Mouse (Mus musculus): Measurements from ENCODE around the gene Cd38.

Gene Cd38

DNA sequence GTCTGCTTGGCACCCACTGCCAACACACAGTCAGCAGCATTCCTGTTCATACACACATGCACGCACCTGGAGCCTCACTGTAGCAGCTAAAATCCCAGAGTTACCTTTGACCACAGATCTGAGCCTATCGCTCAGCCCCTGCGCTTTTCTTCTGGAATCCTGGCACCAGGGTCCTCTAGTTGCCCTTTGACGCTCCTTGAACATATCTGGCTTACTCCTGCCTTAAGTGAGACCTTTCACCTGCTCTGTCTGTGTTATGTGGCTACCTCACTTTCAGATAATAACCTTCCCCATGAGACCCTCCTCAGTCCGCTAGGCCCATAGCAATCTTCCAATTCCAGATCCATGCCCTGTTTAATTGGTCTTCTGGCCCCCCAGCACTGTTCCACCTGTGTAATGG is 8.3 kb upstream of the Cd38 start:
- DNase-seq (ENCODE audit: low read depth), result no peak

GRCm38 (mm10) chr5:43860670-43861431 is 7.5 kb upstream of the Cd38 start:
- no peak for DNase-seq (ENCODE audit: low read depth)

DNA sequence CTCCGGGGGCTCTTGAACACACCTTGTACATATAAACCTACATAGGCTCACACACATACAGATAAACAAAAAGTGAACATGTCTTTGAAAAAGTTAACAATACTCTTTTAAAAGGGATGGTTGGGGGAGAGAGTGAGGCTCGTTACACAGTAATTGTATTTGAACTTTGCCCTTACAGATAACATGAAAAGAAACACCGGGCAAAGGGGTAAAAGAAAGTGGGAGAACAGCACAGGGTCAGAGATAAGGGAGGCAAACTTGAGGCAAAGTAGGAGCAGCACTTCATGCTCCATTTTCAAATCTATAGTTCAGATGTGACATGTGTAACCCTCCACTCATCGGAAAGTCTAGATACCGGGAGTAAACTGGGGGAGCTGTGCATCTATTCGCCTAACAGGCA is 4.7 kb upstream of the Cd38 start:
- DNase-seq (ENCODE audit: low read depth), result no peak

DNA sequence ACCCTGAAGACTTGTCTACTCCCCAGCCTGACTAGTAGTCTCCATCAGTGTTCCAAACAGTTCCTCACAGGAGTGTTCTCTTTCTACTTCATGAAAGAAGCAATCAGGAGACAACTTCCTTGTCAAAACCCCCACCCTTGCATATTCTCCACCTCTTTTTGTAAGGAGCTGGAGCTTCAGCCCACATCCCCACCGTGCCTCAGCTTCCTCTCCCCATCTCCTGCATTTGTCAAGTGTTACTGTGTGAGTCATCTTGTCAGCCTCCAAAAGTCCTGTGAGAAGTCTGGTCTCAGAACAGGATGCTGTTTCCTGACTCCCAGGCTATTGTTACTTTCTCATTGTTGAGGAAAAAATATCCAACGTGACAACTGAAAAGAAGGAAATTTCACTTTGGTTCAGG is 3.0 kb upstream of the Cd38 start:
- DNase-seq (ENCODE audit: low read depth), result no peak

DNA sequence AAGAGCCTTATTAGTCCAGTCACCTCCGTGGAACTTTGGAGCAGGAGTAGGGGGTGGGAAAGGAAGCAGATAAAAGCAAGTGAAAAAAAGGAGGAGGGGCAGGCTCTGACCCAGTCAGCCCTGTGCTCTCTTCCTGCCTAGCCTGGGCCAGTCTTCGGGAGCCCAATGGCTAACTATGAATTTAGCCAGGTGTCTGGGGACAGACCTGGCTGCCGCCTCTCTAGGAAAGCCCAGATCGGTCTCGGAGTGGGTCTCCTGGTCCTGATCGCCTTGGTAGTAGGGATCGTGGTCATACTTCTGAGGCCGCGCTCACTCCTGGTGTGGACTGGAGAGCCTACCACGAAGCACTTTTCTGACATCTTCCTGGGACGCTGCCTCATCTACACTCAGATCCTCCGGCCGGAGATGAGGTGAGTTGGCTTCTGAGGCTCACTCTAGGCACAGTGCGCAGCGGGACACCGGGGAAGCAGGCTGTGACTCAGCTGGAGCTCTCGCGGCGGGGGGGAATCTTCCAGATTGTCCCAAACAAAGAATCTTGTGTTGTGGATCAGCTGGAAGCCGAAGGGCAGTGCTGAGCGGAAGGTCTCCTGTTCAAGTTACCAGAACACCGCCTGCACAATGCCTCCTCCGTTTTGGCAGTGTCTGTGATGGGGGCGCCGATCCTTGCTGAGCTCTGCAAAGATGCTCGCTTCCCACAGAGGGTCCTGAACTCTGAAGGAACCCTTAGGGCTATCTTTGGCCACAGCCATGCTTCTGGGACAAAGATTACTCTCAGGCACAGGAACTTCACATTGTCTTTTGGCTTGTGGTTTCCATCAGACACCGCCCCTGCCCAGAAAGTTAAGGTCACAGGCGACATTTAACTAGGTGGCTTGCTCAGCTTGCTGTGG is 603 bp downstream of the Cd38 start:
- DNase-seq (ENCODE audit: low read depth), result peak; percentile 41

- no peak for DNase-seq (ENCODE audit: low read depth)
Observed at GRCm38 (mm10) chr5:43871845-43872244, 3.5 kb downstream of the Cd38 start.

GRCm38 (mm10) chr5:43872652-43873051 is 4.3 kb downstream of the Cd38 start:
- DNase-seq (ENCODE audit: low read depth), result no peak

DNA sequence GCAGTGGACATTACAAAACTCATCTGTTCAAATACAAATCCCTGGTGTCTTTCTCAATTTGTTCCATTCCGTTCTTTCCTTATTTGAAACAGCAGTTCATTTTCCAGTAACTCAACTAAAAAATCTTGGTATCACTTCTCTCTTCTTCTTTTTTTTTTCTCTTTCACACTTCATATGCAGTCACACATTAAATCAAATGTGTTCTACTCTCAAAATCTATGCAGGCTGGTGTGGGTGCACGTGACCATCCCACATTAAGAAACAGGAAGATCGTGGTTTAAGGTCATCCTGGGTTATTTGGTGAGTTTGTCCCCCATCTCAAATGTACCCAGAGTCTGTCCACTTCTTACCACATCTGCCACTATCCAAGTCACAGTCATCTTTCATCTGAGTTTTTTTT is 13.7 kb downstream of the Cd38 start:
- DNase-seq (ENCODE audit: low read depth), result no peak

DNA sequence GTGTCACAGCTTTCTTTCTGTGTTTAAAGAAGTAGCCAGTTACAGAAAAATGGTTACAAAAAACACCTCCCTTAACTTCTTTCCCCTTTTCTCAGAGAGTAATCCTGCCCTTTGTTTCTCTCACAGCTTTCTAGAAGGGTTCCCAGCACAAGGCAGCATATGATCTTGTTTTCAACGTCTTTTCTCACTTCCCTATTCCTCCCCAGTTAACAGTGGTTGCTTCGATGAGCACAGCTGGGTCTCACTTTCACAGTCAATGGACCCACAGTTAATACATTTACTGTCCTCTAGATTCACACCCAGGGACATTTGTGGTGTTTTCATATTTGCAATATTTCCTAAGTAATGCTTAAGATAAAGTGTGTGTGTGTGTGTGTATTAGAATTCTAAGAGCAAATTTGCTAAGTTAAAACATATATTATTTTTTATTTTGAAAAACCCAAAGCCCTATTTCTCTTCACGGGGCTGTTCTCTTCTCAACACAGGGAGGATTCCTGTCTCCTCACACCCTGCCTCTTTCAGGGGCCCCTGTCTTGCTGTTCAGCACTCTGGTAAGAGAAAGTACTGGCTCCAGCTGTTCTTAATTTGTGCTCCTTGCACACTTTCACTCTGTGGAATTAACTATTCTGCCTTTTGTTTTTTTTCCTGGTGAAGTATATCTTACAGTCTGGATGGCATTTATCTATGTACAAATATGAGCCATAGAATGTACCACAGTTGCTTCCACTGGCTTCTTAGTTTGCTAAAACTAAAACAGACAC is 16.9 kb downstream of the Cd38 start:
- no peak for DNase-seq (ENCODE audit: low read depth)

DNA sequence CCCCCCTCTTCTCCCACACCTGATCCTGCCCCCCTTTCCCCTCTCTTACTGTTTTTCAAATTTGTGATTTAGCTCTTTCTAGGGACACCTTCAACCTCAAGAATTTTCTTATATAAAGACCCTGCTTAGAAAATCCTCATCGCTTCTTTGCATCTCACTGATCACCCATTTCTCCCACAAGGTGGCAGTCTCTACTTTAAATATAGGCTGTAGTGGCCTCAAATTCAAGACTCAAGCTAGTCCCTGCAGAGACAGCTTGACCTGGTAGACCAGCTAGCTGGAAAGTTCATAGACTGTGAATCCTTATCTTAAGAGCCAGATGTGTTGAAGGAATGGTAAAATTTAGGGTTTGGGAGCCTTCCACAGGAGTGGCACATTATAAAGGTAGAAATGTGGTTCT is 24.0 kb downstream of the Cd38 start:
- peak; percentile 62 for DNase-seq (ENCODE audit: low read depth)

GRCm38 (mm10) chr5:43894113-43894512 is 25.8 kb downstream of the Cd38 start:
- peak; percentile 76 for DNase-seq (ENCODE audit: low read depth)

DNA sequence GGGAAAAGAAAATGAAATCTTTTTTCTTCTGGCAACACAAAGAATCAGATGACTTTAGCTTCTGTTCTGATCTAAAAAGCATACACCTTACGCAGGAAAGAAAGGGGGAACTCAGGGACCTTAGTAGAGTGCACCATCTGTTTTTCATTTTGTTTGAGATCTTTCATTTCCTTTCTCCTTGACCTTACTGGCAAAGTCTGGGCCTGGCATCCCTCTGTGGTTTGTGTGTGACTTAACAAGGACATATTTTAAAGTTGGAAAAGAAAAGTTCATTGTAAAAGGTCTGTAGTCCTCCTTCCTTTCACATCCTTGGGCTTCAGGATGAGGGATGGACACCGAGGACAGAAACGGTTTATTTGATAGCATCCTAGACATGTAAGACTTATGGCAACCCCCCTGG is 27.6 kb downstream of the Cd38 start:
- DNase-seq (ENCODE audit: low read depth), result peak; percentile 8

DNA sequence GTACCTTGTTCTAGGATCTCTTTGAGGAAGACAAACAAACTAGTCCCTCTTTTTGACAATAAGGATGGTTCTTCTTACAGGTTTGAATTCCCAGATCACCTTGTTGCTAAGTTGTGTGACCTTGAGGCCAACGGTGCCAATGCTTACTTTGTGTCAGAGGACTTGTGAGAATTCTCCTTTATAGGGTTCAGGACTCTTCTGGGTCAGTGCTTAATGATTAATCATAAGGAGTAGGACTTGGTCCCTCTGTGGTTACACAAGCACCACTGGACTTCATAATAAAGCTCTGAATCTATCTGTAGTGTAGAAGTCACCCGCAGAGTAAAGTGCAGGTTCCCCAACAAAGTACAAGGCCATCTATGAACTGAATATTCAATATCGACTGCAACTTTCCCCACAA is 36.3 kb downstream of the Cd38 start:
- no peak for DNase-seq (ENCODE audit: low read depth)

- DNase-seq (ENCODE audit: low read depth), result no peak
Observed at GRCm38 (mm10) chr5:43909213-43909612, 40.9 kb downstream of the Cd38 start.

DNA sequence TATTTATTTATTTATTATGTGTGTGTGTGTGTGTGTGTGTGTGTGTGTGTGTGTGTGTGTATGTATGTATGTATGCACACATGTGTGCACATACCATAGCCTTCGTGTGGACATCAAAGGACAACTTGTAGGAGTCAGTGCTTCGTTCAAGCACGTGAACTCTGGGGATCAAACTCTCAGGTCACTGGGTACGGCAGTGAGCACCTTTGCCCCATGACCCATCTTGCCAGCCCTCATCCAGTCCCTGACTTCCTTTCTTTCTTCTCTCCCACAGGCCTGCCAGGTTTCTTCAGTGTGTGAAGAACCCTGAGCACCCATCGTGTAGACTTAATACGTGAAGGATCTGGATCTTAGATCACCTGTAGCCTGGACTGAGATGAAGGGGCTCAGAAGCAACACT is 41.7 kb downstream of the Cd38 start:
- no peak for DNase-seq (ENCODE audit: low read depth)

GRCm38 (mm10) chr5:43912844-43913243 is 44.5 kb downstream of the Cd38 start, which contains the start of gene Gm7879:
TSS of gene Gm7879 (plus strand) at chr5:43913144.
- peak; percentile 44 for DNase-seq (ENCODE audit: low read depth)

GRCm38 (mm10) chr5:43915261-43915886 is 47.0 kb downstream of the Cd38 start:
- DNase-seq (ENCODE audit: low read depth), result no peak

GRCm38 (mm10) chr5:43921877-43922276 is 53.5 kb downstream of the Cd38 start:
- no peak for DNase-seq (ENCODE audit: low read depth)

GRCm38 (mm10) chr5:43923933-43924332 is 55.6 kb downstream of the Cd38 start:
- peak; percentile 77 for DNase-seq (ENCODE audit: low read depth)

DNA sequence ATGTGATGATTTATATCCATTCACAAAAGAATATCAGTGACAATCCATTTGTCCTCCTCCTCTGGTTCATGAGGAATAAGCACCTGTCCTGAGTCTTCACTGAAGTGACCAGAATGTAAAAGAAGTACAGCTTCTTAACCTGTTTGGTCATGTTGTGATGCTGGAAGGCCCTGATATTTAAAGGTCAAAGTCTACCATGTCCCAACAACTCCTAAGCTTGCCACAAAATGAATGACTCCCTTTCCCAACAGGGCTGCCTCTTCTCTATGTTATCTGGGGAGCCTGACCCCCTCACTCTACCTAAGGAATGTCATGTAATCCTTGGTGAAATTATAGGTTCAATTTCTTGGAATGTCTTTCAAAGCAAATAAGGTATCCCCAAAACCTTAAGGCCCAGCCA is 59.4 kb downstream of the Cd38 start:
- no peak for DNase-seq (ENCODE audit: low read depth)

DNA sequence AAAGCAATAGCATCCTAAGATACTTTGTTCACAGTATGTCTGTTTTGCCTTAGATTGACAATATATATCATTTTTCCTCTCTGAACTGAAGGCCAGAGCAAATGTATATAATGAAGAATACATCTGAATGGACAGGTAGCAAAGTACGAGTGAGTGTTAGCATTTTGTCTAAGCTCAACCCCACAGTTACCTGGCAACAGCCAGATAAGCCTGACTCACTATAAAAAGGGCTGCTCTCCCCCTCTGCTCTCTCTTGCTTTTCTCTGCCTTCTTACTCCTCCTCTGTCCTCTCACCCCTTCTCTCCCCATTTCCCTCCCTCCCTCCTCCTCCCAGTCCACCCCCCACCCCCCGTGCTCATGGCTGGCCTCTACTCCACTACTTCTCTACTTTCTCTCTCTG is 64.9 kb downstream of the Cd38 start:
- DNase-seq (ENCODE audit: low read depth), result no peak

GRCm38 (mm10) chr5:43947330-43947977 is 79.1 kb downstream of the Cd38 start:
- no peak for DNase-seq (ENCODE audit: low read depth)
